Mouse (Mus musculus): ENCODE measurements around the gene Kmt5c. TPM values are rescaled to one million over a fixed set of nuclear protein-coding genes. Genes with fewer than 3 reads are reported as not detected.
A peak's percentile ranks its signal among the peaks of the same experiment; 100 is the strongest.

Gene Kmt5c
- polyA plus RNA-seq, 1 experiment from 2014 or later, result 102 TPM

DNA sequence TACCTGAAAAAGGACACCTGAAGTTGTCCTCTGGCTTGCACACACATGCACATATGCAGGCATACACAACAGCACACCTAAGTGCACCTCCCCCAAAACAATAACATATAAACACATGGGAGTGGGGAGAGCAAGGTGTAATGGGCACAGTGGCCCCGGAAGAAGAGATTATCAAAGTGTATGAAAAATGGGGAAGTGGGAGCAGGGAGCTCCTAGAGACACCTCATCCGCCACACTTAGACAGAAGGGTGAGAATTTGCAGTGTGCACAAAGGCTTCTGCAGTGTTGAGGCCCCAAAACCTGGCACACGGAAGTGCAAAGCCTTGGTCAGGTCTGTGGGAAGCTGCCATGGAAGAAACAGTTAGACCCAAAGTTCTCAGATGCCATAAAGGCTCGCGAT, 8.8 kb upstream of the Kmt5c start:
- 83% methylated on average over 5 of the region's 5 CpGs for WGBS
- Histone ChIP-seq H3K4me1 (no peaks in the 10 kb centered on the region), H3K4me3 (no peak overlapping the region), H3K9me3 (no peaks in the 10 kb centered on the region), H3K27ac (replicated peaks) (no peak overlapping the region), H3K27me3 (replicated peaks; ENCODE audit: low read depth, poor library complexity, severe bottlenecking) (0 out of 2 replicates have a peak, but pooled peaks cover 3% of the 10 kb centered on the region), H3K36me3 (replicated peaks) (no peaks in the 10 kb centered on the region)
- DNase-seq (ENCODE audit: low spot score), result no peak

DNA sequence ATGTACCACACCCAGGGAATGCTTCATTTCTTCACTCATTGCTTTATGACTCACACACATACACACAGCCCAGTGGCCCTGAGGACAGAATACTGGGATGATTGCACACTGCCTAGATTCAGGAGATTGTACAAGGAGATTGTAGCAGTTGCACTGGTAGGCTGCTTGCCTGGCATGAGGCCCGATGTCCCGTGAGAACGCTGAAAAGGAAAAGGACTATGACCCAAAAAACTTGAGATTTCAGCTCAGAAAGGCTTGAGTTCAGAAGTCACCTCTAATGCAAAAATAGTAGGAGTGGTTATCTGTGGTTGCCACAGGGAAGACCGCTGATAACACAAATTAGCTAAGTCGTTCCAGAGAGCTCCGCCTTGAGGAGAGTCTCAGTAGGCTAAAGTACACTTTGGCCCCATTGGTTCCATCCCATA, 6.9 kb upstream of the Kmt5c start:
- WGBS, result 70% methylated on average over 6 of the region's 6 CpGs
- H3K4me3 ChIP-seq, result no peak overlapping the region

DNA sequence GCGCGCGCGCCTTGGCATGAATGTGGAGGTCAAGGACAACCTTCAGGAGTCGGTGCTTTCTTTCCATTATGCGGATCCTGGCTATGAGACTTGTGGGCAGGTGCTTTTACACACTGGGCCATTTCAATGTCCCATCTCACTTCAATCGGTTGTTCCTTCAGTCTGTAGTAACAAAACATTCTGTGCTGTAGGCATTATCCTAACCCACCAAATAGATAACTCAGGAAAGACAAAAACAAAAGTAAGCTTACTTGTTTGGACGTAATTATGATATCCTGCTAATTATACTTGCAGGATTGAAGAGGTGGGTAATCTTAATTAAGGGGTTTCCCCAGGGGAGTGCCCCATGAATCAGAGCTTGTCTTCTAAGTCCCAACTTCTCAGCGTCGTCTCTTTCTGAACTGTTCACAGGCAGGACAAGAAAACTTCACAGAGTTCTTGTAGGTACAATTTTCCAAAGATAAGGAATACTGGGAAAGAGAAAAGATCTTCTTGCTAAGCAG, 823 bp upstream of the Kmt5c start:
- WGBS, result 50% methylated on average over 10 of the region's 10 CpGs
- DNase-seq (ENCODE audit: low spot score), result no peak
- no peaks in the 10 kb centered on the region for H3K9me3 ChIP-seq
- H3K27me3 ChIP-seq (replicated peaks; ENCODE audit: low read depth, poor library complexity, severe bottlenecking), result no peaks in the 10 kb centered on the region
- H3K4me3 ChIP-seq, result peak overlapping the region; percentile 88
- peaks cover 24% of the 10 kb centered on the region for H3K36me3 ChIP-seq (replicated peaks)
- peaks cover 40% of the 10 kb centered on the region for H3K4me1 ChIP-seq
- peak overlapping the region; percentile 94 for H3K27ac ChIP-seq (replicated peaks)

More for the DNA sequence above, 6.9 kb upstream of the Kmt5c start:
- H3K27me3 ChIP-seq (replicated peaks; ENCODE audit: low read depth, poor library complexity, severe bottlenecking), result 0 out of 2 replicates have a peak, but pooled peaks cover 3% of the 10 kb centered on the region
- DNase-seq (ENCODE audit: low spot score), result no peak
- H3K36me3 ChIP-seq (replicated peaks), result no peaks in the 10 kb centered on the region
- no peak overlapping the region for H3K27ac ChIP-seq (replicated peaks)
- no peaks in the 10 kb centered on the region for H3K9me3 ChIP-seq
- no peaks in the 10 kb centered on the region for H3K4me1 ChIP-seq

GRCm38 (mm10) chr7:4740309-4740727, 403 bp downstream of the Kmt5c start:
- no peak for DNase-seq (ENCODE audit: low spot score)
- H3K9me3 ChIP-seq, result no peaks in the 10 kb centered on the region
- H3K4me3 ChIP-seq, result peak overlapping the region; percentile 88
- H3K27me3 ChIP-seq (replicated peaks; ENCODE audit: low read depth, poor library complexity, severe bottlenecking), result no peaks in the 10 kb centered on the region
- H3K36me3 ChIP-seq (replicated peaks), result peaks cover 36% of the 10 kb centered on the region
- H3K4me1 ChIP-seq, result peaks cover 40% of the 10 kb centered on the region
- H3K27ac ChIP-seq (replicated peaks), result peak overlapping the region; percentile 94
- WGBS, result 0% methylated on average over 14 of the region's 14 CpGs

DNA sequence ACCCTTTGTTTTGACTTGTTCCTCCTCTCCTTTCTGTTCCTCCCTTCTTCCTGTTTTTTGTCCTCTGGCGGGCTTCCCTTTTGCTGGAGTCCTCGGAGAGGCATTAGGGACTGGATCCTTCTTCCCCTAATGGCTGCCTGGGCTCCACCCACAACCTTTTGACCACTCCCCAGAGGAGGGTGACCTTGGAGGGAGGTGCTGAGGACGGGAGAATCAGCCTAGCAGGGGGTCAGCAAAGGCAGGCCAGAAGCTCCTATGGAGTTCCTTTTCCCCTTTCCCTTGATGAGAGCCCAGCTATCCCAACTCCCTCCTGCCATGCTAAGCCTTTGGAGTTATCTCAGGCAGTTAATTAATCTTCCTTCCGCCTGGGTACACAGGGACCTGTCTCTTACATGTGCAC, 1.2 kb downstream of the Kmt5c start:
- H3K27me3 ChIP-seq (replicated peaks; ENCODE audit: low read depth, poor library complexity, severe bottlenecking), result no peaks in the 10 kb centered on the region
- H3K4me3 ChIP-seq, result peak overlapping the region; percentile 88
- peaks cover 44% of the 10 kb centered on the region for H3K36me3 ChIP-seq (replicated peaks)
- DNase-seq (ENCODE audit: low spot score), result peak; percentile 50
- peaks cover 42% of the 10 kb centered on the region for H3K4me1 ChIP-seq
- peak overlapping the region; percentile 94 for H3K27ac ChIP-seq (replicated peaks)
- 6% methylated on average over 4 of the region's 4 CpGs for WGBS
- no peaks in the 10 kb centered on the region for H3K9me3 ChIP-seq

GRCm38 (mm10) chr7:4741672-4742481, 2.0 kb downstream of the Kmt5c start:
- DNase-seq (ENCODE audit: low spot score), result no peak
- no peaks in the 10 kb centered on the region for H3K9me3 ChIP-seq
- peaks cover 51% of the 10 kb centered on the region for H3K36me3 ChIP-seq (replicated peaks)
- 85% methylated on average over 21 of the region's 21 CpGs for WGBS
- peaks cover 48% of the 10 kb centered on the region for H3K4me1 ChIP-seq
- H3K27ac ChIP-seq (replicated peaks), result peak overlapping the region; percentile 94; the same call in 1 of the 2 replicates
- H3K27me3 ChIP-seq (replicated peaks; ENCODE audit: low read depth, poor library complexity, severe bottlenecking), result no peaks in the 10 kb centered on the region
- peak overlapping the region; percentile 88 for H3K4me3 ChIP-seq

- Histone ChIP-seq H3K27me3 (replicated peaks; ENCODE audit: low read depth, poor library complexity, severe bottlenecking) (no peaks in the 10 kb centered on the region), H3K36me3 (replicated peaks) (peaks cover 55% of the 10 kb centered on the region), H3K27ac (replicated peaks) (no peak overlapping the region), H3K4me1 (peaks cover 48% of the 10 kb centered on the region), H3K9me3 (no peaks in the 10 kb centered on the region), H3K4me3 (peak overlapping the region; percentile 88)
- no peak for DNase-seq (ENCODE audit: low spot score)
- 90% methylated on average over 6 of the region's 6 CpGs for WGBS
These were observed 2.5 kb downstream of the Kmt5c start for GRCm38 (mm10) chr7:4742482-4742819.

DNA sequence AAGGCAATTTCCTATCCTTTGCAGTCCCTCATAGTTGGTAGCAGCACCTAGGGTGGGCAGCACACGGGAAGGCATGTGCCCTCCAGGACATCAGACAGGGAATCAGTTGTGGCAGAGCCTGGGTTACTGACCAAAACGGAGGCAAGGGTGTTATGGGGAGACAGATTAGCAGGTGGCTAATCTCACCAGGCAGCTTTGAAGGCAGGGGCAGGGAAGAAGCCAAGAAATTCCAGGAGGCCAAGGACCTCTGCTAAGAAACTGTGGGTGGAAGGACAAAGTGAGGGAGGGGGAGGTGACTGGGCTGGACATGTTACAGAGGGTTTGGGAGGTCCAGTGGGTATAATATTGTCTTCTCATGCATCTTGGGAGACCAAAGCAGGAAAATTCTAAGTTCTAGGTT, 3.4 kb downstream of the Kmt5c start:
- H3K27me3 ChIP-seq (replicated peaks; ENCODE audit: low read depth, poor library complexity, severe bottlenecking), result no peaks in the 10 kb centered on the region
- 75% methylated on average over 2 of the region's 2 CpGs for WGBS
- peaks cover 48% of the 10 kb centered on the region for H3K4me1 ChIP-seq
- no peaks in the 10 kb centered on the region for H3K9me3 ChIP-seq
- no peak overlapping the region for H3K4me3 ChIP-seq
- no peak overlapping the region for H3K27ac ChIP-seq (replicated peaks)
- DNase-seq (ENCODE audit: low spot score), result no peak
- peaks cover 55% of the 10 kb centered on the region for H3K36me3 ChIP-seq (replicated peaks)

DNA sequence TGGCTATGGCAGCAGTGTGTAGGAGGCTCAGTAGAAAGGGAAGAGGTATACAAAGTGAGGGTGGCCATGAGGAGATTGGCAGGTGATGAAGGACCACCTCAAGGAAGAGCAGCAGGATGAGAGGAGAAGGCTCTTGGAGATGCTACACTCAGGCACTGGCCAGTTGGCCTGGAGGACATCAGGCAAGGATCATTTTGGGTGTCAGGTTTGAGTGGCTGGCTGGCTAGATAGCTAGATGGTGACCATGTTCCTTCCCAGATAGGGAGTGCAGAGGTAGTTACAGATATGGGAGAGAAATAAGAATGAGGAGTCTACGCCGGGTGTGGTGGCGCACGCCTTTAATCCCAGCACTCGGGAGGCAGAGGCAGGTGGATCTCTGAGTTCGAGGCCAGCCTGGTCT, 5.0 kb downstream of the Kmt5c start:
- 93% methylated on average over 6 of the region's 6 CpGs for WGBS
- H3K36me3 ChIP-seq (replicated peaks), result peaks cover 61% of the 10 kb centered on the region

GRCm38 (mm10) chr7:4746326-4746980, 6.5 kb downstream of the Kmt5c start:
- Histone ChIP-seq H3K27ac (replicated peaks) (no peak overlapping the region), H3K4me1 (peaks cover 28% of the 10 kb centered on the region), H3K4me3 (no peak overlapping the region), H3K36me3 (replicated peaks) (peaks cover 61% of the 10 kb centered on the region), H3K9me3 (no peaks in the 10 kb centered on the region), H3K27me3 (replicated peaks; ENCODE audit: low read depth, poor library complexity, severe bottlenecking) (no peaks in the 10 kb centered on the region)
- WGBS, result 86% methylated on average over 22 of the region's 22 CpGs
- no peak for DNase-seq (ENCODE audit: low spot score)

More for the DNA sequence above, 5.0 kb downstream of the Kmt5c start:
- H3K27me3 ChIP-seq (replicated peaks; ENCODE audit: low read depth, poor library complexity, severe bottlenecking), result no peaks in the 10 kb centered on the region
- DNase-seq (ENCODE audit: low spot score), result no peak
- no peak overlapping the region for H3K4me3 ChIP-seq
- no peaks in the 10 kb centered on the region for H3K9me3 ChIP-seq
- no peak overlapping the region for H3K27ac ChIP-seq (replicated peaks)
- H3K4me1 ChIP-seq, result peaks cover 38% of the 10 kb centered on the region

DNA sequence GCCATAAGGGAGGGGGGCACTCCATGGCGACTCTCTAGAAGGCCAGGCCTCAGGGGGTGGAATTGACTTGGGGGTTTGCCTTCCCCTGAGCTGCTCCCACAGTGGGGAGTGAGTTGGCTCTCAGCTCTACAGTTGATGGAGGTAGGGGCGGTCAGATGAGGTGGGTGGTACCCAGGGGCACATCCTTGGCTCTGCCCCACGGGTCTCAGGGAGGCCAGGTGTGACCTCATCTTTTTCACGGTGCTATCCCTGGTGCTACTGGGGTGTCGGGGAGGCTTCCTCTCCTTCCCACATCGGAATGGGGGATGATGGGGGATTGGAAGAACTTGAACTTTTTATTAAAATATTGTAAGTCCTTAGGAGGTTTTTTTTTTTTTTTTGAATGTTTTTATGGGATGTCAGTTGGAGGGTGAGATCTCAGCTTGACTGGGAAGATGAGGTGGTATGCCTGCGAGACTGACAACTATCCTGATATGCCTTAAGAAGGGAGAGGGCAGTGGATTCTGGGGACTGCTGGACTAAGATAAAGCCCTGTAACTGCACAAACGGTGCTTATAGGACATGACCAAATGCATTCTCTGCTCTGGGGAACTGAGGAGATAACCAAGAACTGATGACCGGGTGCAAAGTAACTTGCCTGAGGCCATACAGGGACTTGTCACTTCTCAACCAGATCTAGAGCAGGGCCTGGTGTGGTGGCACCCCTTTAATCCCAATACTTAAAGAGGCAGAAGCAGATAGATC, 7.4 kb downstream of the Kmt5c start:
- 75% methylated on average over 9 of the region's 9 CpGs for WGBS
- Histone ChIP-seq H3K27me3 (replicated peaks; ENCODE audit: low read depth, poor library complexity, severe bottlenecking) (no peaks in the 10 kb centered on the region), H3K27ac (replicated peaks) (no peak overlapping the region), H3K36me3 (replicated peaks) (peaks cover 54% of the 10 kb centered on the region), H3K4me1 (peaks cover 28% of the 10 kb centered on the region), H3K4me3 (no peak overlapping the region), H3K9me3 (no peaks in the 10 kb centered on the region)
- no peak for DNase-seq (ENCODE audit: low spot score)

DNA sequence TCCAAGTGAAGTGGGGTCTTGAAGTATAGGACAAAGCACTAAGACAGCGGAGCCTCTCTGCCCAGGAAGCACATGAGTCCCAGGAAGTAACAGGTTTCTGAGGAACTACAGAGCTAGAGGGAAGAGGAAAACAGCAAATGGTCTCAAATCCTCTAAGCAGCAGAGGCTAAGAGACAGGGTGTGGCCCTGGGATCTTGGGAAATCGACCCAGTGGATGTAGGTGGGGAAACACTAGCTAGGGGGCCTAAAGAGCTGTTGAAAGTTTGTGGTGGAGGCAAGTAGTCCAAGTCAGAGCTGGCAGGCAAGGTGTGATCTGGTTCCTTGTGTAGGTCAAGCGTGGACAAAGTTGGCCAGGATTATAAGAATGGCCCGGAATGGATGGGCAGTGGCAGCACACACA, 8.4 kb downstream of the Kmt5c start:
- WGBS, result 82% methylated on average over 4 of the region's 4 CpGs
- Histone ChIP-seq H3K9me3 (no peaks in the 10 kb centered on the region), H3K4me3 (no peak overlapping the region), H3K36me3 (replicated peaks) (peaks cover 44% of the 10 kb centered on the region), H3K27me3 (replicated peaks; ENCODE audit: low read depth, poor library complexity, severe bottlenecking) (no peaks in the 10 kb centered on the region), H3K27ac (replicated peaks) (no peak overlapping the region; the same call in 1 of the 2 replicates), H3K4me1 (peaks cover 29% of the 10 kb centered on the region)
- DNase-seq (ENCODE audit: low spot score), result no peak
